Mouse (Mus musculus) c-Kit-positive CD71-positive TER-119-positive erythroid progenitor cells, embryonic 14.5 days (primary cell): Measurements from ENCODE around the gene Gchfr.

Experiments used
- DNase-seq: peaks from one replicate; pipeline ENCODE4 v3.0.0-alpha.2; 2013; ENCODE audit warnings: low spot score

Gchfr gene

GRCm38 (mm10) chr2:119173991-119174651, 6.5 kb downstream of the Gchfr start, which contains the start of gene Gm14137:
Gm14137 (plus strand) TSS chr2:119174509.
- no peak for DNase-seq

DNA sequence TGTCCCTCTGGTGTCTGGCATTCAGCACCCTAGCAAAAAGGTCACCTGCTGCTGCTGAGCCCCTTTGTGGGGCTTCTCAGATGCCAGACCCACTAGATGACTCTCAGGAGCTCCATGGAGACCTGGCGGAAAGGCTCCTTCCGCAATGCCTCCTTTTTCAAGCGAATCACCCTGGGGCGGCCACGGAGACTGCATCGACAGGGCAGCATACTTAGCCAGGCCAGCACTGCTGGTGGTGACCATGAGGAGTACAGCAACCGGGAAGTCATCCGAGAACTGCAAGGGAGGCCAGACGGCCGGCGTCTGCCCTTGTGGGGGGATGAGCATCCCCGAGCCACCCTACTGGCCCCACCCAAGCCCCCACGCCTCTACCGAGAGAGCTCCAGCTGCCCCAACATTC, 7.3 kb downstream of the Gchfr start:
- no peak for DNase-seq

GRCm38 (mm10) chr2:119175614-119176013, 8.0 kb downstream of the Gchfr start:
- DNase-seq = no peak

DNA sequence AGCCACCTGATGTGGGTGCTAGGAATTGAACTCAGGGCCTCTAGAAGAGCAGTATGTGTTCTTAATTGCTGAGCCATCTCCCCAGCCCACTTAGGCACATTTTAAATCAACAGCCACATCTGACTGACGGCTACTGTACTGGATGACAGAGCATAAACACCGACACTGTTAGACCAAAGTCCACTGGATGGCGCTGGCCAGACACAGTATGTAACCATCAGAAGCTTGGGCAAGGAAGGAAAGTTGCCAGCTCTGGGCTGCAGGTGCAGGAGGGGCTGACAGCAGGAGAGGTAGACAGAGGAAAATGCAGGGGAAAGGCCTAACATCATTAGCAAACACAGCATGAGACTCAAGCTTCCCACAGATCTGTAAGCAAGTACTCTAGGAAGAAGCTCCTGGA, 9.2 kb downstream of the Gchfr start:
- no peak for DNase-seq

DNA sequence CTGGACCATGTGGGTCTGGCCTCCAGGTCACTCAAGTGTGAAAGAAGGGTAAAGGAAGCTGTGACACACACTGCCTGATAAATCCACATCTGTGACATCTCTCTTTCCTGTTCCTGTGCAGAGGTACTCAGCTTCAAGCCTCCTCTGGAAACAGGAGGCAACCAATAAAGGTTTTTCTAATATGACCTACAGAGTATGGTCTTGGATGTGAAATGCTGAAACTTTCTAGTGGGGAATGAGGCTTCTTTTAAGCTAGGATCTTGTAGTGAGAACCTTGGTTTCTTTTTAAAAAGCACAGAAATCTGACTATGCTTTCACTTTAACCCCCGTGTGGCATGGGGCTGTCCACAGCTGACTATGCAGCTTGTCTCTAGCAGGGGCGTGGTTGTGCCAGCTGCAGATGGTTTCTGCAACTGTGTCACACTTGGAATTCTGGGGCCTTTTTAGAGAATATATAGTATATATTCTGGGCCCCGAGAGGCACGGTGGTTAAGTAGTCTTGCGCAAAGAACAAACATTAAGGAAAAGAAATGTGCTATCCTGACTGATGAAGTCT, 9.9 kb downstream of the Gchfr start:
- DNase-seq = no peak

GRCm38 (mm10) chr2:119182914-119183313, 15.3 kb downstream of the Gchfr start:
- DNase-seq = no peak

GRCm38 (mm10) chr2:119189029-119189710, 21.6 kb downstream of the Gchfr start:
- DNase-seq = peak; percentile 82

DNA sequence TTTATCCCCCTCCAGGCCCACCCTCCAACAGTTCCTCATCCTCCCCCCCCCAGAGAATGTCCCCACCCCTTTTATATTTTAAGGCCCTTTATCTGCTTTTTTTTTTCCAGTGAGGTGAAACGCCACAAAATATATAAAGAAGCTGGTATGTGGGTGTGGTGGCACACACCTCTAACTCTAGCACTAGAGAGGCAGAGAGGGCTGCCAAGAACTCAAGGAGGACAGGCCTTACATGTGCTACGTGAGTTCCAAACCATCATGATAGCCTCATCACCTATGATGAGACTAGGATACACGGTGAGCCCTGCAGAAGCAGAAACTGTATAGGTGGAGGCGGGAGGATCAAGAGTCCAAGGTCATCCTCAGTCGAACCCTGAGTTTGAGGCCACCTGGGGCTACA, 23.4 kb downstream of the Gchfr start:
- DNase-seq = no peak

GRCm38 (mm10) chr2:119194140-119194539, 26.6 kb downstream of the Gchfr start:
- DNase-seq = no peak

GRCm38 (mm10) chr2:119196316-119197108, 28.9 kb downstream of the Gchfr start:
- DNase-seq = no peak

- no peak for DNase-seq
These were observed 29.9 kb downstream of the Gchfr start for GRCm38 (mm10) chr2:119197493-119197892.

- no peak for DNase-seq
These were observed 30.5 kb downstream of the Gchfr start for GRCm38 (mm10) chr2:119198049-119198448.

DNA sequence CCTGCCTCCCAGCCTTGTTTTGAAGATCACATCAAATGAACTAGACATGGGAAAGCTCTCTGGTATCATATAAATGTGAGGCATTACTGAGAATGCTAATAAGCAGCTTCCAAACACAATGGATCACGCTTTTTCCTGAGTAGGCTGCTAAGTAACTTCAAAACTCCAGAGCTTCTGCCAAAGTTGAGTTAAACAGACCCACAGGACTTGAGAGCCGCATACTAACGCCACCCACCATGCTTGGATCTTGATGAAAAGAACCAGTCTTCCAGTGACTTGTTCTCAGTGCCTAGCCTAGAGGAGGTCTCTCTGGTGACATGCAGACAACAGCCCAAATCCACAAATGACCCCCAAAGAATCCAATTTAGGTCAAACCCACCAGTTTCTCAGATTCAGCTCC, 31.4 kb downstream of the Gchfr start:
- no peak for DNase-seq

GRCm38 (mm10) chr2:119202914-119203453, 35.4 kb downstream of the Gchfr start:
- no peak for DNase-seq

- no peak for DNase-seq
These were observed 36.4 kb downstream of the Gchfr start for GRCm38 (mm10) chr2:119203871-119204460.

DNA sequence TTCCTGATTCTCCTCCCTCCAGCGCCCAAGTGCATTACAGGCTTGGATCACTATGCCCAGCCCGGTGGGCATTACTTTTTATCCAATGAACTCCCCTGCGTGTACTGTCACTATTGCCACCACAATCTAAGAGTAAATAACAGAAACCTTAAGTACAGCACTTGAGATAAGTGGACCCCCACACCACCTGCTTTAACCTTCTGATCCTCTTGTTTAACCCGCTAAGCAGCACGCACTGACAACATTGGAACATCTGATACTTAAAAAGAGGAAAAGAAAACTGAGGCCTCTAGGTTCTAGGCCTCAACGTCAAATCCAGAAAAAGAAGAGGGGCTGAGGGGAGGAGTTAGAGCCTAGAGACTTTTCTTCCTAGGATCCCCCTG, 40.4 kb downstream of the Gchfr start:
- no peak for DNase-seq

DNA sequence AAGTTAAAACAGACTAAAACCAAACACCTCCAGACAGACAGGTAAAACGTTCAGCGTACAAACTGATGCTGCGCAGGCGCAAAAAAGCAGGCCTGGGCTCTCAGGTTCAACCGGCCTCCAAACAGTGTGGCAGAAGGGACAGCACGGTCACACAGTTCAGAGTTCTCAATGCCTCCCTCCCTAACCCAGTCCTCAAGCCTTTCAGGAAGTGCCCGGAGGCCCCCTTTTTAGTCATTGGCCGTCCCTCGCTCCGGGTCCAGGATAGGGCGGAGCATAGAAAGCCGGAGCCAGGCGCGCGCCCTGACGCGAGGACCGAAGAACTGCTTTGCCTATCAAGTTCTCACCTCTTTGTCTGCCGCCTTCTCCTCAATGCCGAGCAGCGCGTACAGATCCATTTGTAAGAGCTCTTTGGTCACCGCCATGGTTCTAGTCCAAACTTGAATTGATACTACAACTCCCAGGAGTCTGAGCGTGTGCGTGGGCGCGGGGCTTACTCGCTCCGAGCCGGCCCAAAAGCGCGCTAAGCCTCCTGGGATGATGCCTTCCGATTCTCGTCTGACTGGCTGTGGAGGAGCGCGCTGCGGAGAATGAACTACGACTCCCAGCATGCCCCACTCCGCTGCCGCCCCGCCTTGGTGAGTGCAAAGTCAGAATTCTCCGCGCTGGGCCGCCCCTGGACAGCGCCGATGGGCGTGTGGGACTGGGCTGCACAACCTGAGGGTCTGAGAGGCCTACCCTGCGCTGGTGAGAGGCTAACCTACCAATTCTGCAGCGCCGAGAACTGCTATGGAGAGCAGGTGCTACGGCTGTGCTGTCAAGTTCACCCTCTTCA, 41.0 kb downstream of the Gchfr start, which contains the start of the genes Zfyve19 and Dnajc17:
Gene Zfyve19 (plus strand): TSS at position 274 of the 832 bp plus-strand sequence.
Gene Dnajc17 (minus strand): TSS at position 452 of the 832 bp plus-strand sequence.
- peak; percentile 95 for DNase-seq

DNA sequence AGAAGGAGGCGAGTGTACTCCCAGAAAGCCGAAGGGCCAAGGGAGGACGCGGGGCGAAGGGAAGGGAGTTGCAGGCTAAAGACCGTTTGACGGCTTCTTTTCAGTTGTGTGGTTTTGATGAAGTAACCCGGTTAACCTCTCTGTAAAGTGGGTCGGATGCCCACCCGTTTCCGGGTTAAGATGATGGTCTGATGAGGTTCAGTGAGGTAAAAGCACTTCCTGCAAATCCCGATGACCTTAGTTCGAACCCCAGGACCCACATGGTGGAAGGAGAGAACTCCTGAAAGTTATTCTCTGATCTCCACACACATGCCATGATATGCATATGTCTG, 41.6 kb downstream of the Gchfr start:
- no peak for DNase-seq
